Mouse (Mus musculus) Patski (cell line): ENCODE results near the gene B3gnt8. TPM values are rescaled to one million over a fixed set of nuclear protein-coding genes. Genes with fewer than 3 reads are reported as not detected.

Experiments
- ATAC-seq: fragments of 100-300 bp; one replicate; pipeline ENCODE4 v1.8.0; 2021
- CTCF ChIA-PET: fragments of 350-600 bp; sonication (Branson Sonifier 250); formaldehyde crosslinking; loops from one replicate; lab custom pipeline; 2022; ENCODE audit warnings: inconsistent platforms; lab: Charles Lee
- POLR2A ChIA-PET: fragments of 350-600 bp; sonication (Branson Sonifier 250); formaldehyde crosslinking; loops from one replicate; lab custom pipeline; 2022; ENCODE audit warnings: antibody characterized with exemption, inconsistent platforms; lab: Charles Lee
- DNase-seq: peaks from one replicate; pipeline ENCODE4 v3.0.0-alpha.2; 2011; ENCODE audit warnings: low read depth, low spot score
- H3K27me3 ChIP-seq: fragments of 371-371 bp; one replicate; pipeline ENCODE4 v1.5.1; 2021
- CTCF ChIP-seq: fragments of 100-300 bp; IDR thresholded peaks from one replicate; pipeline ENCODE4 v1.5.1; 2021
- in situ Hi-C: fragments of 300-500 bp; cut with MboI; formaldehyde crosslinking; loops from 3 replicates; pipeline ENCODE4 v1.11.1; 2018; ENCODE audit warnings: low pct_unique_long_range_greater_than_20kb, mixed read lengths
- polyA plus RNA-seq: library from polyadenylated mRNA; unstranded; gene quantifications from one replicate; pipeline ENCODE4 v1.2.3, GENCODE M21; 2021

Gene B3gnt8
- polyA plus RNA-seq, 1 experiment from 2014 or later = 0.23 TPM

DNA sequence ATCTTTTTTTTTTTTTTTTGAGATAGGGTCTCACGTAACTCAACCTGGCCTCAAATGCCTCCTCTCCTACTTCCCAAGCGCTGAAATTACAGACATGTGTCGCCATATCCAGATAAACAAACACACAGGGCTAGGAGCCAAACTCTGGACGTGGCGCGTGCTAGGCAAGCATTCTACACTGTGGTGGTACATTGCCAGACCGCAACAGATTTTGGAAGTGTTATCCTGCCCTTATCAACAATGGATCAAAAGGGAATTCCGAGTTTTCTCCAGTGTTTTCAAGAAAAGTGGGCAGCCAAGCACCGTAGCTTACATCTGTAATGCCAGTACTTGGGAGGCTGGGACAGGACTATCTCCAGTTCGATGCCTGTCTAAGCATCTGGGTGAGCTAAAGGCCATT is 31.3 kb downstream of the B3gnt8 start:
- no peaks in the 10 kb centered on the region for H3K27me3 ChIP-seq
- ChIA-PET POLR2A (no interaction called here), CTCF (no interaction called here)
- DNase-seq (no peak), ATAC-seq (no peak)
- no peak for TF ChIP-seq CTCF
- in situ Hi-C loops = no loop called here

DNA sequence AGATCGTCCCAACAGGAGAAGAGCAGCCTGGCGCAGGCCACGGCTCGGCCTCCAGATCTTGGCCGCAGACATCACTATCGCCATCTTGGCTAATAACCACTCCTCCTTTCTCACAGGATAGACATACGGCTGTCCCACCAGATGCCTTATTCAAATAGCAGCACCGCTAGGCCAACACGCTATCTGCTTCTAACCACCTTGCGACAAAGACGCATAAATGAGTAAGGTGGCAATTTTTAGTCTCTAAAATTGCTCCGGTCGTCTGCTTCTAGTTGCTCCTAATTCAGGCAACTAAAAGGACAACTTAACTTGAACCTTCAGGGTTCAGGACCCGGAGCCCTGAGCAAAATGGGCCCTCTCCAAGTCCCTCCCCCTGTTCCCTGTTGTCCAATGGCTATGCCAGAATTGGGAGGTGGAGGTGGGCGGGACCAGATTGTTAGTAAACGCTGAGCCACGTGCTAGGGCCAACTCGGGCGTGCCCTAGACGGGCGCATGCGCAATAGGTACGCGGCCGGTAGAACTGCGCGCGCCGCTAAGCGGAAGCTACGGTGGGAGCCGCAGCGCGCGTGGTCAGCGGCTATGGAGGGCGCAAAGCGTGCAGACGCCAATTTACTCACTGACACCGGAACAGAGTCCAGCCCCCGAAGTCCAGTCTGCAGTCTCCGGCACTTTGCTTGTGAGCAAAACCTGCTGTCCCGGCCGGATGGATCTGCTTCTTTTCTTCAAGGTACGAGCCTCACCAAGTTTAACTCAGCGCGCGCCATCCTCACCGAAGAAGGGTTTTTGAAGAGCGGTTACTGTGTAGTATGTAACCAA is 32.4 kb downstream of the B3gnt8 start, which contains the start of the genes Bckdha and Exosc5:
Bckdha (minus strand) TSS at position 325 of the 816 bp plus-strand sequence.
Exosc5 (plus strand) TSS at position 508 of the 816 bp plus-strand sequence.
- H3K27me3 ChIP-seq = no peaks in the 10 kb centered on the region

DNA sequence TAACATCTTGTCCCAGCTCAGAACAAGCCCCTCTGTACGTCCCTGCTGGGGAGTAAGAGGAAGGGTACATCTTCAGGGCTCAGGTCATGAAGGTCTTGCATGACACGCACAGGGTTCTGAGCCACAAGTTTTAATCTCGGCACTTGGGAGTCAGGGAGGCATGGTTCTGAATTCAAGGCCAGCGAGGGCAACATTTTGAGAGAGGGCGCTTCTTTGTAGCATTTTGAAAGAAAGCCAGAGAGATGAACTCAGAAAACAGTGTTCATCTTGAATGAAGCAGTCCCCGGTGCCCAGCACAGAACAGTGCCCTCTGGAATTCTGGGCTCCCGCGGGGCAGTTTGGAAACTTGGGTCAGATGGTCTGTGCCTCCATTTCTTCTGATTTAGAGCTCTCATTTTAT is 39.9 kb downstream of the B3gnt8 start:
- DNase-seq (no peak), ATAC-seq (no peak)
- POLR2A ChIA-PET = no interaction called here
- no peak for TF ChIP-seq CTCF
- H3K27me3 ChIP-seq = no peaks in the 10 kb centered on the region
- CTCF ChIA-PET = interaction anchor here (1.2 kb wide), 1 partner anchor 14 kb away, joined by 3 read pairs; the partner anchor contains the start of gene B9d2
- in situ Hi-C loops = no loop called here

More for the DNA sequence above, 32.4 kb downstream of the B3gnt8 start, which contains the start of the genes Bckdha and Exosc5:
- DNase-seq = peak; percentile 98
- no peak for TF ChIP-seq CTCF
- peak; percentile 90 for ATAC-seq
- ChIA-PET CTCF (no interaction called here), POLR2A (interaction anchor here (0.6 to 0.9 kb wide), 2 partner anchors 23 to 60 kb away, joined by 3 to 4 read pairs; no protein-coding TSS in a partner anchor)
- in situ Hi-C loops = no loop called here

DNA sequence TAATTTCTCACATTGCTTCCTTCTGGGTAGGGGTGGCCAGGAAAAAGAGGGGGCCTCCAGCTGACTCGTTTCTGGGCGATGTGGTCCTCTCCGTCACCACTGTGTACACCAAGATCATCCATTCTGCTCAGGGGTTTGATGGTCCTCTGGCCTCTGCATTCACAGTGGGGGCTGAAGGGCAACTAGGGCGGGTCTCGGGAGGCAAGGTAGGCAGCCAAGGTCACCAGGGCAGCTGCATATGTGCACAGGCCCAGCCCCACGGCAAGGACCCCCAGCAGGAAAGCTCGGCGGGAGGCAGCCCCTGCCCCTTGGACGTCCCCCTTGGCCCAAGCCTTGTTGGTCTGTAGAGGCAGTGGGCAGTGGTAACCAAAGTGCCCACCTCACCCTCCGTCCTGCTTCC is 42.7 kb downstream of the B3gnt8 start:
- H3K27me3 ChIP-seq = no peaks in the 10 kb centered on the region
- ATAC-seq = no peak
- no peak for TF ChIP-seq CTCF
- CTCF ChIA-PET = interaction anchor here (1.0 kb wide), 1 partner anchor 11 kb away, joined by 3 read pairs; no protein-coding TSS in a partner anchor
- in situ Hi-C loops = no loop called here
- POLR2A ChIA-PET = interaction anchor here (0.7 kb wide), 1 partner anchor 43 kb away, joined by 3 read pairs; no protein-coding TSS in a partner anchor
- DNase-seq = no peak

DNA sequence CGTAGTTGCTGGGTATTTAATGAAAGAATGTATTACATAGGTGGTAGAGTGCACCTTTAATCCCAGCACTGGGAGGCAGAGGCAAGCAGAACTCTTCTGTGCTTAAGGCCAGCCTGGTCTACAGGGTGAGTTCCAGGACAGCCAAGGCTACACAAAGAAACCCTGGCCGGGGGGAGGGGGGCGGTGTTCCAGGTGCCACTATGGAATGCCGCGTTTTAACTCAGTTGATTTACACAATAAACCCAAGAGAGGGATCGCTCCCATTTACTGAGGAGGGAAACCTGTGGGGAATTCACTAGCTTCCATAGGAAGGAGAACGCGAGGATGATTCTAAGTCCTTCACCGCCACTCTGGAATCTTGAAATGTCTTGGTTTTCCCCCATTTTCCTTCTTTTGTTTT is 43.2 kb downstream of the B3gnt8 start:
- no peak for TF ChIP-seq CTCF
- no peak for DNase-seq
- no peaks in the 10 kb centered on the region for H3K27me3 ChIP-seq
- no peak for ATAC-seq
- POLR2A ChIA-PET = no interaction called here
- in situ Hi-C loops = no loop called here
- CTCF ChIA-PET = no interaction called here

DNA sequence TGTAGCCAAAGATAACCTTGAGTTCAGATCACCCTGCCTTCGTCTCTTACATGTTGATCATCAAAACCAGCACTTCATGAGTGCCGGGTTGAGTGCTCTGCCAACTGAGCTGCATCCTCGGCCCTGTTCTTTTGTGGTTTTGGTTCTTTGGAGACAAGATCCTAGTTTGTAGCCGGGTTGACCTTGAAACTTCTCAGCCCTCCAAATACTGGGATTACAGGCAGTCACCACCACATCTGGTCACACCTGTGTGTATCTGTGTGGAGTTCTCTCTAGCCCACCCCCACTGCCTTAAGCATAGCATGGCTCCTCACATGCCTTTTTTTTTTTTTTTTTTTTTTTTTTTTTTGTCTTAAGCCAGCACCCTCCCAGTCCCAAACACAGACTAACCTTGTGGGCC is 43.6 kb downstream of the B3gnt8 start:
- H3K27me3 ChIP-seq = no peaks in the 10 kb centered on the region
- DNase-seq = no peak
- in situ Hi-C loops = no loop called here
- POLR2A ChIA-PET = no interaction called here
- CTCF ChIA-PET = no interaction called here
- ATAC-seq = no peak
- TF ChIP-seq CTCF = no peak

DNA sequence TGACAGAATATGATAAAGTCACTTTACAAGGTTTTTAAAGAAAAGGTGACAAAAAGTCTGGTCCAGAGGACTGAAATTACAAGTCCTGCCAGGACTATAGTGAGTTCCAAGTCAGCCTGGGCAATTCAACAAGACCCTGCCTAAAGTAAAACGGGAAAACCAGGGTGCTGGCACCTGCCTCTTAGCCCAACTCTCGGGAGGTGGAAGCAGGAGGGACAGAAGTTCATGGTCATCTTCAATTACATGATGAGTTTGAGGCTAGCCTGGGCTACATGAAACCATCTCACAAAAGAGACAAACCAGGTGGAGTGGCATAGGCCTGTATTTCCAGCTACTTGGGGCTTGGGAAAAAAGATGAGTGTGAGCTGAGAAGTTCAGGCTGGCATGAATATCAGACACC is 45.2 kb downstream of the B3gnt8 start:
- CTCF ChIA-PET = interaction anchor here (1.4 kb wide), 1 partner anchor 9 kb away, joined by 3 read pairs; the partner anchor contains the start of gene B9d2
- no peak for TF ChIP-seq CTCF
- in situ Hi-C loops = no loop called here
- no peaks in the 10 kb centered on the region for H3K27me3 ChIP-seq
- POLR2A ChIA-PET = no interaction called here
- DNase-seq (no peak), ATAC-seq (no peak)

DNA sequence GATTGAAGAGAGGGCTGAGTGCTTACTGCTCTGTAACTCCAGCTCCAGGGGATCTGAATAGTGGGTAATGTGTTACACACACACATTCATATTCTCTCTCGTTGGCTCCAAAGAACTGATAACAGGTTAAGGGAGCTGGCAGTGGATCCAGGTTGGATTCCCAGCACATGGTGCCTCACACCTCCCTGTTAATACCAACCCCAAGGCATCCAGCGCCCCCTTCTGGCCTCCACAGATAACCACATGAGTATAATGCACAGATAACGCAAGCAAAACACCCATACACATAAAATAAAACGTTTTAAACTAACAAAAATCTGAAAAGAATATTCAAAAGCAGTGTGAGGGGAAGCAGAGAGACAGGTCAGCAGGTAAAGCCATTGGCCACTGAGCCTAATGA is 46.0 kb downstream of the B3gnt8 start:
- in situ Hi-C loops = no loop called here
- ChIA-PET POLR2A (no interaction called here), CTCF (interaction anchor here (1.4 kb wide), 1 partner anchor 8 kb away, joined by 3 read pairs; the partner anchor contains the start of gene B9d2)
- ATAC-seq (no peak), DNase-seq (no peak)
- no peak for TF ChIP-seq CTCF
- H3K27me3 ChIP-seq = no peaks in the 10 kb centered on the region

DNA sequence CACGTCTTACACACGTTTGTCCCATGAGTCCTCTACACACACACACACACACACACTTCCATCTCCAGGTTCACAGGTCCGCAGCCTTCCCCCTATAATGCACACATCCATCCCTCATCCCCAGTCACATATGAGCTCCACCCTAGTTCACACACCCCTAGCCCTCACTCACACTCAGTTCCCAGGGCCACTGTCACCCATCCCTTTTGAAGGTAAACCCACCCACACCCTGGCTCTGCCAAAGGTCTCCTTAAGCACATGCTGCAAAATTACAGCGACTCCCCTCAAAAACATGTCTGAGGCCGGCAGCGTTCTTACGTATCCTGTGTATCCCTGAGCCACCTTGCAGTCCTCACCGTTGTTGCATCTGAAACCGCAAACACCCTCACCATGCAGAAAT is 47.8 kb downstream of the B3gnt8 start:
- ChIA-PET CTCF (interaction anchor here (1.0 to 2.2 kb wide), 2 partner anchors 9 to 12 kb away, joined by 3 to 8 read pairs; no protein-coding TSS in a partner anchor), POLR2A (no interaction called here)
- in situ Hi-C loops = no loop called here
- no peak for TF ChIP-seq CTCF
- DNase-seq (no peak), ATAC-seq (no peak)
- H3K27me3 ChIP-seq = no peaks in the 10 kb centered on the region

DNA sequence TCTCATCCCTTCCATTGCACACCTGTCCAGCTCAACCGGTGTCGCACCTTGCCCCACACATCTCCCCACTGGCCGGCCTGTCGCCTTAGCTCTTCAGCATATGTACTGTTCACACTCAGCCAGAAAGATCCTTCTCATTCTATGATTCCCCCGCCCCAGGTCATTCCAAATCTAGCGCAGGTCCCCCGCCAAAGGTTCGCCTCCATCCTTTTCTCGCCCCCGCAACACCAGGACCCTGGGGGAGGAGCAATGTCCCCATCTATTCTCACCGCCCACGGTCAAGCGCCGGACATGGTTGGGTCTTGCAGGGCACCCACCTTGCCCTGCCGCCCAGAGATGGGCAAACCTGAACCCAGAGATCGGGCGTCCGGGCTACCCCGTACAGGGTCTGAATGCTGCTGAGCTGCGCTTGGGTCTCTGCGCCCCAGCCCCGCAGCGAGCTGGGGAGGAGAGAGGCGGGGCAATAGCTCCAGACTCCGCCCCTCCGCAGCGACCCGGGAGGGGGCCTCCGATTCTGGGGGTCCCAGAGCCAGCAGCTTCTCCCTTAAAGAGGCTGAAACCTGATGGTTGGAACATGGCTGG is 48.4 kb downstream of the B3gnt8 start, which contains the start of gene Tmem91:
Tmem91 (minus strand) TSS at position 448 of the 582 bp plus-strand sequence.
- H3K27me3 ChIP-seq = no peaks in the 10 kb centered on the region
- in situ Hi-C loops = no loop called here
- CTCF ChIA-PET = interaction anchor here (2.2 kb wide), 1 partner anchor 12 kb away, joined by 8 read pairs; no protein-coding TSS in a partner anchor
- POLR2A ChIA-PET = no interaction called here
- no peak for ATAC-seq
- DNase-seq = no peak
- no peak for TF ChIP-seq CTCF
